8 mouse cellular contexts compared by ENCODE assay signal in genomic region chr13:49100417-49100816, GRCm38 (mm10). TPM values are rescaled to one million over a fixed set of nuclear protein-coding genes. Genes with fewer than 3 reads are reported as not detected.
DNase-seq lines count a peak whose midpoint lies in the region; ATAC-seq lines count a peak whose summit lies in the region.

No protein-coding gene starts in this region.

- DNase-seq in adrenal gland, postnatal 14 days = peak; percentile 50
- DNase-seq in adrenal gland, adult 8-10 months = no peak
- DNase-seq in limb, embryonic 10.5 days (ENCODE audit: low spot score) = no peak
- peak; percentile 87 for DNase-seq in left cerebral cortex, postnatal 4 days
- DNase-seq in right cerebral cortex, postnatal 10 days (ENCODE audit: low spot score in 2 of 2) = peak; percentile 90

- H3K36me3 ChIP-seq in limb, embryonic 13.5 days = 0 out of 2 replicates have a peak, but pooled peaks cover under 1% of the 10 kb centered on the region
- no peaks in the 10 kb centered on the region for H3K36me3 ChIP-seq in limb, embryonic 10.5 days
- H3K36me3 ChIP-seq in heart, embryonic 16.5 days (ENCODE audit: control insufficient read depth, insufficient read depth) = no peaks in the 10 kb centered on the region

- H3K4me3 ChIP-seq in limb, embryonic 13.5 days = no peak overlapping the region
- H3K4me3 ChIP-seq in limb, embryonic 10.5 days = no peak overlapping the region
- H3K4me3 ChIP-seq in heart, embryonic 16.5 days (ENCODE audit: low read length) = no peak overlapping the region

- 79% methylated on average over 1 of the region's 1 CpGs for WGBS in limb, embryonic 13.5 days
- 84% methylated on average over 1 of the region's 1 CpGs for WGBS in limb, embryonic 10.5 days
- 32% methylated on average over 1 of the region's 1 CpGs for WGBS in heart, embryonic 16.5 days

- H3K4me2 ChIP-seq in limb, embryonic 13.5 days (replicated peaks) = no peak overlapping the region
- no peak overlapping the region for H3K4me2 ChIP-seq in heart, embryonic 16.5 days (ENCODE audit: low read depth, low read length)

- no peak overlapping the region for H3K9ac ChIP-seq in limb, embryonic 13.5 days
- 0 out of 2 replicates have a peak overlapping the region, but pooled peaks have one; percentile 42 for H3K9ac ChIP-seq in heart, embryonic 16.5 days (ENCODE audit: low read length)

- no peak; the same call in none of the 2 replicates for ATAC-seq in limb, embryonic 13.5 days (ENCODE audit: low FRiP score, low read depth)
- peak; percentile 82 for ATAC-seq in heart, embryonic 16.5 days (replicated peaks; ENCODE audit: extremely low read depth, insufficient read depth, low FRiP score)
- no peak for ATAC-seq in CD4-positive, CD25-positive, alpha-beta regulatory T cell, adult 4 months

- intact Hi-C loops in left cerebral cortex, postnatal 4 days (cut with DNase I) = loop anchor here (5.0 kb wide), 1 partner anchor 47 kb away; the partner anchor contains the start of gene Wnk2

- no peaks in the 10 kb centered on the region for H3K9me3 ChIP-seq in limb, embryonic 13.5 days
- H3K9me3 ChIP-seq in limb, embryonic 10.5 days (replicated peaks) = no peaks in the 10 kb centered on the region
- H3K9me3 ChIP-seq in heart, embryonic 16.5 days (replicated peaks; ENCODE audit: control insufficient read depth, low read length) = no peaks in the 10 kb centered on the region

- H3K27ac ChIP-seq in limb, embryonic 13.5 days = peak overlapping the region; percentile 33; the same call in 1 of the 2 replicates
- no peak overlapping the region for H3K27ac ChIP-seq in limb, embryonic 10.5 days
- H3K27ac ChIP-seq in heart, embryonic 16.5 days (ENCODE audit: low read length) = no peak overlapping the region

- H3K27me3 ChIP-seq in limb, embryonic 13.5 days = no peaks in the 10 kb centered on the region
- no peaks in the 10 kb centered on the region for H3K27me3 ChIP-seq in limb, embryonic 10.5 days (ENCODE audit: low read depth, poor library complexity, severe bottlenecking)
- no peaks in the 10 kb centered on the region for H3K27me3 ChIP-seq in heart, embryonic 16.5 days (ENCODE audit: control insufficient read depth, insufficient read depth, low read length)

- H3K4me1 ChIP-seq in limb, embryonic 13.5 days = peaks cover 12% of the 10 kb centered on the region; the same call in 1 of the 2 replicates
- H3K4me1 ChIP-seq in limb, embryonic 10.5 days = no peaks in the 10 kb centered on the region
- H3K4me1 ChIP-seq in heart, embryonic 16.5 days (ENCODE audit: control insufficient read depth, insufficient read depth, low read length) = peaks cover 10% of the 10 kb centered on the region

RNA-seq across cellular contexts. Expression of gene Wnk2, which starts 47.4 kb away (rescaled TPM):
- total RNA-seq in adrenal gland, postnatal 14 days (2021) = 2.6 and 3.3 TPM in 2 replicates
- 1 to 10 TPM; 2.8 to 5.9 (median 5.0) TPM for total RNA-seq in adrenal gland, adult 8-10 months (2022)
- polyA plus RNA-seq in limb, embryonic 13.5 days (2015; fragmentation: Nextera tagmentation; extraction: Ambion mirVana) = 2.0 and 2.1 TPM in 2 replicates
- 1.1 and 1.3 TPM in 2 replicates for polyA plus RNA-seq in limb, embryonic 10.5 days (2016; fragmentation: Nextera tagmentation; extraction: Ambion mirVana)
- polyA plus RNA-seq in heart, embryonic 16.5 days (2015; fragmentation: Nextera tagmentation; extraction: Ambion mirVana) = 1.8 and 1.9 TPM in 2 replicates
- 100 to 1,000 TPM; 134 to 137 TPM for total RNA-seq in left cerebral cortex, postnatal 4 days (2021)
- polyA plus RNA-seq in CD4-positive, CD25-positive, alpha-beta regulatory T cell, adult 4 months (2017; shearing (Covaris generic)) = not detected

Comparison
In these comparisons a context has a peak if more than half of its experiments do, and no peak if none do; other contexts are left out.
1. DNase-seq: peak in adrenal gland, postnatal 14 days (single experiment), left cerebral cortex, postnatal 4 days (single experiment) and right cerebral cortex, postnatal 10 days (2 of 2); none in adrenal gland, adult 8-10 months (single experiment) and limb, embryonic 10.5 days (single experiment).